In genomic region chr12:112144377-112145115, GRCm38 (mm10) we compare ENCODE assay signal across 8 mouse cellular contexts. TPM values are rescaled to one million over a fixed set of nuclear protein-coding genes. Genes with fewer than 3 reads are reported as not detected.
A peak's percentile ranks its signal among the peaks of the same experiment; 100 is the strongest.
DNase-seq lines count a peak whose midpoint lies in the region; ATAC-seq and TF ChIP-seq lines count a peak whose summit lies in the region.

No protein-coding gene starts in this region.

- no peak for ATAC-seq in forebrain, postnatal 0 days
- no peak for ATAC-seq in liver, embryonic 15.5 days (ENCODE audit: insufficient read depth)

- H3K4me2 ChIP-seq in forebrain, postnatal 0 days (ENCODE audit: low read depth), result peak overlapping the region; percentile 90
- H3K4me2 ChIP-seq in liver, embryonic 15.5 days, result no peak overlapping the region

- peak overlapping the region; percentile 77 for H3K27ac ChIP-seq in forebrain, postnatal 0 days (ENCODE audit: low read depth, low read length)
- no peak overlapping the region for H3K27ac ChIP-seq in liver, embryonic 15.5 days (replicated peaks)

- H3K9ac ChIP-seq in forebrain, postnatal 0 days, result peak overlapping the region; percentile 64
- no peak overlapping the region for H3K9ac ChIP-seq in liver, embryonic 15.5 days

- 2% methylated on average over 46 of the region's 46 CpGs for WGBS in forebrain, postnatal 0 days
- 3% methylated on average over 46 of the region's 46 CpGs for WGBS in liver, embryonic 15.5 days (ENCODE audit: insufficient replicate concordance)

- H3K36me3 ChIP-seq in E14TG2a.4 (ENCODE audit: insufficient read depth, low read length), result peaks cover 1% of the 10 kb centered on the region; the same call in 1 of the 2 replicates
- no peaks in the 10 kb centered on the region for H3K36me3 ChIP-seq in forebrain, postnatal 0 days (ENCODE audit: insufficient read depth)
- H3K36me3 ChIP-seq in liver, embryonic 15.5 days (replicated peaks), result no peaks in the 10 kb centered on the region

- no peaks in the 10 kb centered on the region for H3K9me3 ChIP-seq in E14TG2a.4 (ENCODE audit: low read length)
- no peaks in the 10 kb centered on the region for H3K9me3 ChIP-seq in forebrain, postnatal 0 days (ENCODE audit: low read length)
- no peaks in the 10 kb centered on the region for H3K9me3 ChIP-seq in liver, embryonic 15.5 days (replicated peaks)

- H3K27me3 ChIP-seq in E14TG2a.4 (ENCODE audit: insufficient read depth, low read length), result peaks cover 86% of the 10 kb centered on the region
- peaks cover 4% of the 10 kb centered on the region for H3K27me3 ChIP-seq in forebrain, postnatal 0 days (ENCODE audit: insufficient read depth, low read length)
- H3K27me3 ChIP-seq in liver, embryonic 15.5 days, result peaks cover 84% of the 10 kb centered on the region

- TF ChIP-seq CTCF in E14TG2a.4 (conservative IDR thresholded peaks at IDR 0.05; ENCODE audit: low read length), result no peak
- TF ChIP-seq CTCF in forebrain, postnatal 0 days (IDR thresholded peaks at IDR 0.05; ENCODE audit: low read depth), result no peak

- peak overlapping the region; percentile 81 for H3K4me3 ChIP-seq in E14TG2a.4 (replicated peaks; ENCODE audit: low read length)
- peak overlapping the region; percentile 59 for H3K4me3 ChIP-seq in forebrain, postnatal 0 days (ENCODE audit: low read depth, low read length)
- 0 out of 2 replicates have a peak overlapping the region, but pooled peaks have one; percentile 17 for H3K4me3 ChIP-seq in liver, embryonic 15.5 days (replicated peaks)

- DNase-seq in embryo, embryonic 10.5 days (ENCODE audit: low spot score), result peak; percentile 34
- no peak for DNase-seq in embryo, embryonic 11 days
- DNase-seq in forebrain, postnatal 0 days, result peak; percentile 57
- no peak for DNase-seq in right cerebral cortex, adult 18-20 months
- DNase-seq in urinary bladder, postnatal 25 days (ENCODE audit: low spot score), result no peak
- no peak for DNase-seq in c-Kit-positive CD71-positive TER-119-positive erythroid progenitor cells, embryonic 14.5 days (ENCODE audit: low spot score)

- H3K4me1 ChIP-seq in E14TG2a.4 (replicated peaks; ENCODE audit: low read depth, low read length), result peaks cover 58% of the 10 kb centered on the region
- 0 out of 2 replicates have a peak, but pooled peaks cover 4% of the 10 kb centered on the region for H3K4me1 ChIP-seq in forebrain, postnatal 0 days (ENCODE audit: insufficient read depth)
- peaks cover 21% of the 10 kb centered on the region for H3K4me1 ChIP-seq in liver, embryonic 15.5 days (replicated peaks)

RNA-seq across cellular contexts. Expression of gene Kif26a, which starts 1.5 kb away (rescaled TPM):
- 50.4 and 55.1 TPM in 2 replicates for total RNA-seq in forebrain, postnatal 0 days (2014; rRNA removed)
- 5.0 and 6.2 TPM in 2 replicates for polyA plus RNA-seq in forebrain, postnatal 0 days (2015; fragmentation: Nextera tagmentation; extraction: Ambion mirVana)
- 0.10 and 0.22 TPM in 2 replicates for polyA plus RNA-seq in liver, embryonic 15.5 days (2015; fragmentation: Nextera tagmentation; extraction: Ambion mirVana)

RNA-seq across cellular contexts. Expression of gene Aspg, which starts 38.1 kb away (rescaled TPM):
- total RNA-seq in forebrain, postnatal 0 days (2014; rRNA removed), result 2.9 and 3.9 TPM in 2 replicates
- 0.52 and 1.3 TPM in 2 replicates for polyA plus RNA-seq in forebrain, postnatal 0 days (2015; fragmentation: Nextera tagmentation; extraction: Ambion mirVana)
- polyA plus RNA-seq in liver, embryonic 15.5 days (2015; fragmentation: Nextera tagmentation; extraction: Ambion mirVana), result 0.28 and 0.36 TPM in 2 replicates

Comparison
In these comparisons a context has a peak if more than half of its experiments do, and no peak if none do; other contexts are left out.
1. DNase-seq: peak in embryo, embryonic 10.5 days (single experiment) and forebrain, postnatal 0 days (single experiment); none in embryo, embryonic 11 days (single experiment), right cerebral cortex, adult 18-20 months (single experiment), urinary bladder, postnatal 25 days (single experiment) and c-Kit-positive CD71-positive TER-119-positive erythroid progenitor cells, embryonic 14.5 days (single experiment).
2. H3K4me3 ChIP-seq: peak in every context shown above with its lines; median percentile 81 in E14TG2a.4; 59 in forebrain, postnatal 0 days; 17 in liver, embryonic 15.5 days.